Comparison of ENCODE assay signal across 25 mouse cellular contexts in genomic region chr17:35210593-35210992, GRCm38 (mm10). TPM values are rescaled to one million over a fixed set of nuclear protein-coding genes. Genes with fewer than 3 reads are reported as not detected.
DNase-seq lines count a peak whose midpoint lies in the region; ATAC-seq and TF ChIP-seq lines count a peak whose summit lies in the region.
"Had no signal": no experiment of that assay in that cellular context is flagged by ENCODE, and none has a peak within 500 bp of the region (broad histone marks: within the 10 kb centered on the region; RNA-seq: fewer than 3 reads in every experiment).

No protein-coding gene starts in this region.

- in situ Hi-C loops in CH12.LX (cut with MboI; ENCODE audit: low pct_ligation_motif_present, low pct_unique_long_range_greater_than_20kb, low sequenced_read_pairs): no loop called here

- peak overlapping the region; percentile 6; the same call in 1 of the 2 replicates for H3K9ac ChIP-seq in CH12.LX (ENCODE audit: insufficient read depth, low read depth)
- no peak overlapping the region for H3K9ac ChIP-seq in stomach, embryonic 16.5 days (ENCODE audit: low read length)
- no peak overlapping the region for H3K9ac ChIP-seq in forebrain, embryonic 16.5 days (replicated peaks; ENCODE audit: low read depth, low read length)
- H3K9ac ChIP-seq: embryonic facial prominence, embryonic 12.5 days; forebrain, embryonic 15.5 days; hindbrain, embryonic 12.5 days had no signal

- no peaks in the 10 kb centered on the region for H3K27me3 ChIP-seq in CH12.LX (replicated peaks)
- no peaks in the 10 kb centered on the region for H3K27me3 ChIP-seq in stomach, embryonic 16.5 days (ENCODE audit: control insufficient read depth, insufficient read depth, low read length)
- H3K27me3 ChIP-seq in forebrain, embryonic 16.5 days (replicated peaks; ENCODE audit: control insufficient read depth, insufficient read depth, low read length): no peaks in the 10 kb centered on the region
- H3K27me3 ChIP-seq: embryonic facial prominence, embryonic 12.5 days; forebrain, embryonic 15.5 days; hindbrain, embryonic 12.5 days; Patski had no signal

- no peak for DNase-seq in CH12.LX (ENCODE audit: extremely low read depth)
- DNase-seq in ovary, postnatal 36 days (ENCODE audit: low spot score): no peak
- DNase-seq in lung, postnatal 36 days: no peak
- DNase-seq: adrenal gland, adult 2 months; adrenal gland, postnatal 25 days; cerebellum, adult 11 months; cerebellum, adult 8-10 months; cerebellum, postnatal 14 days; gastrocnemius, postnatal 10 days; heart, adult 18-20 months; heart, postnatal 4 days had no signal

- peak overlapping the region; percentile 41 for H3K4me2 ChIP-seq in CH12.LX (ENCODE audit: insufficient read depth, low read depth, poor library complexity, severe bottlenecking)
- H3K4me2 ChIP-seq in stomach, embryonic 16.5 days (ENCODE audit: low read depth, low read length): no peak overlapping the region
- no peak overlapping the region for H3K4me2 ChIP-seq in forebrain, embryonic 16.5 days (ENCODE audit: low read length)
- H3K4me2 ChIP-seq: embryonic facial prominence, embryonic 12.5 days; forebrain, embryonic 15.5 days; hindbrain, embryonic 12.5 days had no signal

- no peaks in the 10 kb centered on the region for H3K79me2 ChIP-seq in CH12.LX (replicated peaks; ENCODE audit: control insufficient read depth, extremely low read depth, insufficient read depth, poor library complexity, severe bottlenecking)

- dilution Hi-C loops in CH12.LX (cut with MboI; ENCODE audit: extremely low pct_ligation_motif_present, extremely low pct_unique_long_range_greater_than_20kb, low sequenced_read_pairs): no loop called here

- TF ChIP-seq RAD21 in CH12.LX (IDR thresholded peaks at IDR 0.05; ENCODE audit: low read depth, low read length): no peak

- no peak for TF ChIP-seq CTCF in CH12.LX (conservative IDR thresholded peaks at IDR 0.05 in 1 of 2, IDR thresholded peaks at IDR 0.05 in 1 of 2; ENCODE audit: low read depth in 2 of 2, low read length in 2 of 2)

- H3K9me3 ChIP-seq in CH12.LX (replicated peaks; ENCODE audit: low read length): no peaks in the 10 kb centered on the region
- no peaks in the 10 kb centered on the region for H3K9me3 ChIP-seq in stomach, embryonic 16.5 days (replicated peaks; ENCODE audit: control insufficient read depth, low read length)
- no peaks in the 10 kb centered on the region for H3K9me3 ChIP-seq in forebrain, embryonic 16.5 days (ENCODE audit: control insufficient read depth, low read length)
- H3K9me3 ChIP-seq: embryonic facial prominence, embryonic 12.5 days; forebrain, embryonic 15.5 days; heart, embryonic 10.5 days; hindbrain, embryonic 12.5 days had no signal

- peak; percentile 8 for ATAC-seq in CD4-positive, CD25-positive, alpha-beta regulatory T cell, adult 4 months
- ATAC-seq in inflammation-experienced regulatory T-cells, adult 6 months: peak; percentile 13
- peak; percentile 58; the same call in 1 of the 2 replicates for ATAC-seq in stomach, embryonic 16.5 days (ENCODE audit: insufficient read depth, low FRiP score)
- no peak for ATAC-seq in forebrain, embryonic 16.5 days
- ATAC-seq: forebrain, embryonic 15.5 days; hindbrain, embryonic 16.5 days; Patski had no signal

- peak overlapping the region; percentile 97 for H3K27ac ChIP-seq in CH12.LX (ENCODE audit: insufficient read depth, low read depth)
- H3K27ac ChIP-seq in stomach, embryonic 16.5 days (ENCODE audit: low read length): 0 out of 2 replicates have a peak overlapping the region, but pooled peaks have one; percentile 6
- H3K27ac ChIP-seq in forebrain, embryonic 16.5 days (ENCODE audit: low read length): no peak overlapping the region
- H3K27ac ChIP-seq: embryonic facial prominence, embryonic 12.5 days; forebrain, embryonic 15.5 days; heart, embryonic 10.5 days; hindbrain, embryonic 12.5 days had no signal

- no peak for TF ChIP-seq EP300 in CH12.LX (IDR thresholded peaks at IDR 0.05; ENCODE audit: low read length)

- no peak overlapping the region for H3K4me3 ChIP-seq in CH12.LX (replicated peaks in 1 of 3; ENCODE audit: low read depth in 2 of 3, low read length in 2 of 3, poor library complexity in 1 of 3)
- H3K4me3 ChIP-seq in stomach, embryonic 16.5 days (replicated peaks; ENCODE audit: low read length): no peak overlapping the region
- H3K4me3 ChIP-seq in forebrain, embryonic 16.5 days (replicated peaks; ENCODE audit: low read length): no peak overlapping the region
- H3K4me3 ChIP-seq: embryonic facial prominence, embryonic 12.5 days; forebrain, embryonic 15.5 days; heart, embryonic 10.5 days; hindbrain, embryonic 12.5 days had no signal

- H3K36me3 ChIP-seq in CH12.LX (replicated peaks in 1 of 2; ENCODE audit: control insufficient read depth in 1 of 2, insufficient read depth in 1 of 2, low read length in 1 of 2): no peaks in the 10 kb centered on the region
- H3K36me3 ChIP-seq in stomach, embryonic 16.5 days (ENCODE audit: control insufficient read depth, insufficient read depth, low read length): no peaks in the 10 kb centered on the region
- H3K36me3 ChIP-seq in forebrain, embryonic 16.5 days (ENCODE audit: control insufficient read depth, insufficient read depth): no peaks in the 10 kb centered on the region
- H3K36me3 ChIP-seq: embryonic facial prominence, embryonic 12.5 days; forebrain, embryonic 15.5 days; heart, embryonic 10.5 days; hindbrain, embryonic 12.5 days had no signal

- H3K4me1 ChIP-seq in CH12.LX (ENCODE audit: control insufficient read depth in 1 of 2, insufficient read depth in 2 of 2): peaks cover 30 to 80% of the 10 kb centered on the region in 2 experiments
- no peaks in the 10 kb centered on the region for H3K4me1 ChIP-seq in stomach, embryonic 16.5 days (ENCODE audit: control insufficient read depth, insufficient read depth, low read length)
- no peaks in the 10 kb centered on the region for H3K4me1 ChIP-seq in forebrain, embryonic 16.5 days (replicated peaks; ENCODE audit: control insufficient read depth, insufficient read depth, low read length)
- H3K4me1 ChIP-seq: forebrain, embryonic 15.5 days; heart, embryonic 10.5 days; hindbrain, embryonic 12.5 days had no signal

- TF ChIP-seq POLR2A in CH12.LX (IDR thresholded peaks at IDR 0.05; ENCODE audit: low read depth, low read length): no peak

- 48% methylated on average over 3 of the region's 3 CpGs for WGBS in stomach, embryonic 16.5 days
- 82% methylated on average over 3 of the region's 3 CpGs for WGBS in forebrain, embryonic 16.5 days

TF ChIP-seq in CH12.LX, 34 proteins besides CTCF, POLR2A, EP300 and RAD21 (continues in another document):
- TF ChIP-seq ZMIZ1 (IDR thresholded peaks at IDR 0.05; ENCODE audit: low read depth, low read length): peak; percentile 13; the same call in 1 of the 2 replicates

RNA-seq across cellular contexts. Expression of gene Lta, which starts 5.4 kb away (rescaled TPM):
- 10 to 100 TPM; 82.7 to 99.0 TPM for polyA plus RNA-seq in CD4-positive, CD25-positive, alpha-beta regulatory T cell, adult 4 months (2017; shearing (Covaris generic))
- total RNA-seq in CH12.LX (2012; rRNA removed): 8.9 and 13.4 TPM in 2 replicates
- total RNA-seq in CH12.LX (2014; rRNA removed): 18.9 and 19.6 TPM in 2 replicates
- 50.4 and 53.0 TPM in 2 replicates for polyA plus RNA-seq in CH12.LX (2012; ENCODE audit: insufficient read length, low read depth)
- polyA plus RNA-seq in inflammation-experienced regulatory T-cells, adult 6 months (2017; shearing (Covaris generic)): 100 to 1,000 TPM in 1 of 3 experiments, 10 to 100 TPM in 2; 34.4 to 113 (median 95.2) TPM
- polyA plus RNA-seq in stomach, embryonic 16.5 days (2015; fragmentation: Nextera tagmentation; extraction: Ambion mirVana): 0.44 and 0.46 TPM in 2 replicates
- 0.24 and 0.35 TPM in 2 replicates for polyA plus RNA-seq in forebrain, embryonic 16.5 days (2015; fragmentation: Nextera tagmentation; extraction: Ambion mirVana)
- total RNA-seq: common myeloid progenitor, adult 5-6 weeks had no signal
- polyA plus RNA-seq: forebrain, embryonic 11.5 days; heart, embryonic 10.5 days; heart, embryonic 14.5 days; hindbrain, embryonic 12.5 days had no signal

RNA-seq across cellular contexts. Expression of gene Tnf, which starts 8.8 kb away (rescaled TPM):
- 10 to 100 TPM; 15.3 to 23.5 TPM for polyA plus RNA-seq in CD4-positive, CD25-positive, alpha-beta regulatory T cell, adult 4 months (2017; shearing (Covaris generic))
- total RNA-seq in CH12.LX (2012; rRNA removed): 18.8 and 28.0 TPM in 2 replicates
- 19.0 and 20.8 TPM in 2 replicates for total RNA-seq in CH12.LX (2014; rRNA removed)
- polyA plus RNA-seq in CH12.LX (2012; ENCODE audit: insufficient read length, low read depth): 25.2 and 28.3 TPM in 2 replicates
- polyA plus RNA-seq in inflammation-experienced regulatory T-cells, adult 6 months (2017; shearing (Covaris generic)): 10 to 100 TPM; 20.9 to 28.8 (median 24.9) TPM
- polyA plus RNA-seq in stomach, embryonic 16.5 days (2015; fragmentation: Nextera tagmentation; extraction: Ambion mirVana): 0.32 TPM in 1 of 2 replicates, not detected in the other
- polyA plus RNA-seq in forebrain, embryonic 16.5 days (2015; fragmentation: Nextera tagmentation; extraction: Ambion mirVana): not detected in 2 replicates
- polyA plus RNA-seq: forebrain, embryonic 11.5 days; forebrain, embryonic 15.5 days; heart, embryonic 14.5 days; hindbrain, embryonic 16.5 days; Patski had no signal

RNA-seq across cellular contexts. Expression of gene Gm16181, which starts 10.0 kb away (rescaled TPM):
- polyA plus RNA-seq in CD4-positive, CD25-positive, alpha-beta regulatory T cell, adult 4 months (2017; shearing (Covaris generic)): 1 to 10 TPM in 1 of 2 experiments, under 1 TPM in 1; 0.79 to 1.4 TPM
- total RNA-seq in CH12.LX (2012; rRNA removed): not detected in 2 replicates
- total RNA-seq in CH12.LX (2014; rRNA removed): not detected in 2 replicates
- polyA plus RNA-seq in CH12.LX (2012; ENCODE audit: insufficient read length, low read depth): not detected in 2 replicates
- polyA plus RNA-seq in inflammation-experienced regulatory T-cells, adult 6 months (2017; shearing (Covaris generic)): under 1 TPM in 2 of 3 experiments, not detected in 1; 0.67 to 0.68 TPM
- polyA plus RNA-seq in stomach, embryonic 16.5 days (2015; fragmentation: Nextera tagmentation; extraction: Ambion mirVana): 0.27 TPM in 1 of 2 replicates, not detected in the other
- 0.62 TPM in 1 of 2 replicates, not detected in the other for polyA plus RNA-seq in forebrain, embryonic 16.5 days (2015; fragmentation: Nextera tagmentation; extraction: Ambion mirVana)
- total RNA-seq: adrenal gland, adult 2 months; adrenal gland, postnatal 25 days; common myeloid progenitor, adult 5-6 weeks; gastrocnemius, postnatal 10 days; heart, adult 18-20 months had no signal
- polyA plus RNA-seq: embryonic facial prominence, embryonic 12.5 days; forebrain, embryonic 11.5 days; frontal cortex, adult 2 months; heart, embryonic 14.5 days had no signal

RNA-seq across cellular contexts. Expression of gene Ltb, which starts 16.4 kb away (rescaled TPM):
- polyA plus RNA-seq in CD4-positive, CD25-positive, alpha-beta regulatory T cell, adult 4 months (2017; shearing (Covaris generic)): 100 to 1,000 TPM; 154 to 344 TPM
- total RNA-seq in CH12.LX (2012; rRNA removed) (120 and 150 TPM in 2 replicates), CH12.LX (2014; rRNA removed) (228 and 234 TPM in 2 replicates)
- 263 and 267 TPM in 2 replicates for polyA plus RNA-seq in CH12.LX (2012; ENCODE audit: insufficient read length, low read depth)
- polyA plus RNA-seq in inflammation-experienced regulatory T-cells, adult 6 months (2017; shearing (Covaris generic)): 100 to 1,000 TPM; 112 to 242 (median 186) TPM
- polyA plus RNA-seq in stomach, embryonic 16.5 days (2015; fragmentation: Nextera tagmentation; extraction: Ambion mirVana): 2.0 TPM in 2 replicates
- 0.24 TPM in 1 of 2 replicates, not detected in the other for polyA plus RNA-seq in forebrain, embryonic 16.5 days (2015; fragmentation: Nextera tagmentation; extraction: Ambion mirVana)
- polyA plus RNA-seq: Patski had no signal

RNA-seq across cellular contexts. Expression of gene Lst1, which starts 22.4 kb away (rescaled TPM):
- polyA plus RNA-seq in CD4-positive, CD25-positive, alpha-beta regulatory T cell, adult 4 months (2017; shearing (Covaris generic)): 10 to 100 TPM in 1 of 2 experiments, 1 to 10 TPM in 1; 7.3 to 10.0 TPM
- total RNA-seq in CH12.LX (2012; rRNA removed) (6.0 and 8.4 TPM in 2 replicates), CH12.LX (2014; rRNA removed) (2.9 and 4.4 TPM in 2 replicates)
- polyA plus RNA-seq in CH12.LX (2012; ENCODE audit: insufficient read length, low read depth): 8.5 and 9.0 TPM in 2 replicates
- 10 to 100 TPM in 1 of 3 experiments, 1 to 10 TPM in 2; 6.4 to 11.2 (median 8.8) TPM for polyA plus RNA-seq in inflammation-experienced regulatory T-cells, adult 6 months (2017; shearing (Covaris generic))
- polyA plus RNA-seq in stomach, embryonic 16.5 days (2015; fragmentation: Nextera tagmentation; extraction: Ambion mirVana): 28.1 and 29.9 TPM in 2 replicates
- 4.5 and 4.9 TPM in 2 replicates for polyA plus RNA-seq in forebrain, embryonic 16.5 days (2015; fragmentation: Nextera tagmentation; extraction: Ambion mirVana)
- polyA plus RNA-seq: Patski had no signal

Comparison
In these comparisons a context has a peak if more than half of its experiments do, and no peak if none do; other contexts are left out.
1. RNA of gene Lta, which starts 5.4 kb away (polyA plus RNA-seq): 82.7 to 99.0 TPM in CD4-positive, CD25-positive, alpha-beta regulatory T cell, adult 4 months, 34.4 to 113 TPM in inflammation-experienced regulatory T-cells, adult 6 months and 50.4 to 53.0 TPM in CH12.LX; 0.44 to 0.46 TPM in stomach, embryonic 16.5 days and 0.24 to 0.35 TPM in forebrain, embryonic 16.5 days; every median in the first group is over 10 times any median in the second.
2. RNA of gene Tnf, which starts 8.8 kb away (polyA plus RNA-seq): 25.2 to 28.3 TPM in CH12.LX, 20.9 to 28.8 TPM in inflammation-experienced regulatory T-cells, adult 6 months and 15.3 to 23.5 TPM in CD4-positive, CD25-positive, alpha-beta regulatory T cell, adult 4 months; 0.32 TPM in stomach, embryonic 16.5 days and not detected in forebrain, embryonic 16.5 days; every median in the first group is over 10 times any median in the second.